Mouse (Mus musculus) heart, postnatal 0 days (tissue): ENCODE results near the gene Isg20. TPM values are rescaled to one million over a fixed set of nuclear protein-coding genes. Genes with fewer than 3 reads are reported as not detected.

Experiments used
- ATAC-seq: fragments of 200-750 bp; cut with Nextera tagmentation; 2 replicates; pipeline ENCODE4 v1.8.0; 2017; ENCODE audit warnings: low read depth, moderate number of reproducible peaks, moderate library complexity; ENCODE audit not compliant: insufficient read depth
- DNase-seq: peaks from one replicate; pipeline ENCODE4 v3.0.0-alpha.2; 2016; ENCODE audit warnings: low spot score
- H3K27ac ChIP-seq: fragments of 300-500 bp; sonication (generic); 2 replicates; pipeline ENCODE4 v1.5.1; 2014; ENCODE audit warnings: low read depth, mild to moderate bottlenecking
- H3K27me3 ChIP-seq: fragments of 300-500 bp; sonication (generic); 2 replicates; pipeline ENCODE4 v1.6.1; 2014; ENCODE audit warnings: low read length, mixed read lengths; ENCODE audit not compliant: control insufficient read depth, insufficient read depth
- H3K36me3 ChIP-seq: fragments of 300-500 bp; sonication (generic); replicated peaks from 2 replicates; pipeline ENCODE4 v1.6.1; 2014; ENCODE audit warnings: low read length, mixed read lengths; ENCODE audit not compliant: control insufficient read depth, insufficient read depth
- H3K4me1 ChIP-seq: fragments of 300-500 bp; sonication (generic); 2 replicates; pipeline ENCODE4 v1.6.1; 2014; ENCODE audit warnings: antibody characterized with exemption; ENCODE audit not compliant: control insufficient read depth, insufficient read depth
- H3K4me2 ChIP-seq: fragments of 300-500 bp; sonication (generic); 2 replicates; pipeline ENCODE4 v1.6.1; 2014; ENCODE audit warnings: low read depth, mild to moderate bottlenecking, low read length, moderate library complexity
- H3K4me3 ChIP-seq: fragments of 300-500 bp; sonication (generic); 2 replicates; pipeline ENCODE4 v1.5.1; 2014; ENCODE audit warnings: low read depth, low read length
- H3K9ac ChIP-seq: fragments of 300-500 bp; sonication (generic); replicated peaks from 2 replicates; pipeline ENCODE4 v1.6.1; 2014; ENCODE audit warnings: low read depth, low read length, mixed read lengths
- H3K9me3 ChIP-seq: fragments of 300-500 bp; sonication (generic); replicated peaks from 2 replicates; pipeline ENCODE4 v1.6.1; 2016; ENCODE audit warnings: low read length; ENCODE audit not compliant: control insufficient read depth
- CTCF ChIP-seq: IDR thresholded peaks from 2 replicates; pipeline ENCODE4 v1.5.1; 2016; ENCODE audit warnings: antibody characterized with exemption, control low read depth, low read depth
- WGBS: fragments of 180-500 bp; shearing (Covaris S2); extraction: QIAGEN DNeasy Blood & Tissue Kit; methylation state at CpG from one replicate; pipeline ENCODE4 v1.1.7; 2014; 5-methylcytosine and 5-hydroxymethylcytosine counted together
- microRNA-seq: library from miRNA; unstranded; fragments of <30 nt; microRNA quantifications from one replicate; pipeline ENCODE4, GENCODE M21; 2016
- polyA plus RNA-seq: library from polyadenylated mRNA; unstranded; fragments of >200 nt; fragmentation: Nextera tagmentation; extraction: Ambion mirVana; gene quantifications from 2 replicates; pipeline ENCODE4 v1.2.1, GENCODE M21; 2015
- total RNA-seq: library from RNA; depleted of rRNA; stranded (reverse); fragments of >200 nt; gene quantifications from 2 replicates; pipeline ENCODE4 v1.2.3, GENCODE M21; 2014; ENCODE audit warnings: low replicate concordance; rRNA removed

Gene Isg20
- total and polyA plus RNA-seq, 2 experiments from 2014 or later, result 0.31 to 5.2 TPM

- Histone ChIP-seq H3K27ac (no peak overlapping the region), H3K4me1 (no peaks in the 10 kb centered on the region), H3K9me3 (no peaks in the 10 kb centered on the region), H3K27me3 (no peaks in the 10 kb centered on the region), H3K9ac (no peak overlapping the region), H3K4me2 (no peak overlapping the region), H3K36me3 (no peaks in the 10 kb centered on the region), H3K4me3 (no peak overlapping the region)
- DNase-seq (no peak), ATAC-seq (no peak)
- 63% methylated on average over 3 of the region's 3 CpGs for WGBS
- no peak for TF ChIP-seq CTCF
Observed at GRCm38 (mm10) chr7:78963891-78964290, 50.7 kb downstream of the Isg20 start.

Small RNAs within 50 kb of the gene (microRNA-seq; reads per million reads assigned to microRNA genes)
- 1.6 reads per million for gene Mir7-2

Other genes starting within 250 kb of the Isg20 start
- 2.2 and 4.2 TPM in 2 replicates for gene Ntrk3, start 175.4 kb upstream of the Isg20 start, total RNA-seq
- gene Ntrk3, start 175.4 kb upstream of the Isg20 start, polyA plus RNA-seq, result 0.88 and 1.1 TPM in 2 replicates
- gene Mrps11, start 130.3 kb upstream of the Isg20 start, total RNA-seq, result 43.6 and 78.5 TPM in 2 replicates
- 56.7 and 59.6 TPM in 2 replicates for gene Mrps11, start 130.3 kb upstream of the Isg20 start, polyA plus RNA-seq
- 38.3 and 41.4 TPM in 2 replicates for gene Mrpl46, start 129.9 kb upstream of the Isg20 start, total RNA-seq
- gene Mrpl46, start 129.9 kb upstream of the Isg20 start, polyA plus RNA-seq, result 71.5 and 71.6 TPM in 2 replicates
- 8.7 and 11.1 TPM in 2 replicates for gene Det1, start 66.2 kb upstream of the Isg20 start, total RNA-seq
- gene Det1, start 66.2 kb upstream of the Isg20 start, polyA plus RNA-seq, result 7.6 and 8.2 TPM in 2 replicates
- 18.4 and 22.9 TPM in 2 replicates for gene Aen, start 17.6 kb upstream of the Isg20 start, total RNA-seq
- 28.7 and 31.3 TPM in 2 replicates for gene Aen, start 17.6 kb upstream of the Isg20 start, polyA plus RNA-seq
- gene Acan, start 140.1 kb downstream of the Isg20 start, total RNA-seq, result 2.2 and 5.5 TPM in 2 replicates
- gene Acan, start 140.1 kb downstream of the Isg20 start, polyA plus RNA-seq, result 1.1 and 1.3 TPM in 2 replicates
- gene Hapln3, start 217.6 kb downstream of the Isg20 start, total RNA-seq, result 2.0 TPM in 1 of 2 replicates, not detected in the other
- gene Hapln3, start 217.6 kb downstream of the Isg20 start, polyA plus RNA-seq, result 0.40 and 0.55 TPM in 2 replicates
- 272 and 285 TPM in 2 replicates for gene Mfge8, start 235.6 kb downstream of the Isg20 start, total RNA-seq
- gene Mfge8, start 235.6 kb downstream of the Isg20 start, polyA plus RNA-seq, result 244 and 250 TPM in 2 replicates